Mouse (Mus musculus): ENCODE measurements at regions not wholly inside any gene's neighbourhood (a gene's known extent, or its start where the extent isn't known, plus 50 kb on each side); places are given as distances from the start of the nearest gene placed in this dataset.

DNA sequence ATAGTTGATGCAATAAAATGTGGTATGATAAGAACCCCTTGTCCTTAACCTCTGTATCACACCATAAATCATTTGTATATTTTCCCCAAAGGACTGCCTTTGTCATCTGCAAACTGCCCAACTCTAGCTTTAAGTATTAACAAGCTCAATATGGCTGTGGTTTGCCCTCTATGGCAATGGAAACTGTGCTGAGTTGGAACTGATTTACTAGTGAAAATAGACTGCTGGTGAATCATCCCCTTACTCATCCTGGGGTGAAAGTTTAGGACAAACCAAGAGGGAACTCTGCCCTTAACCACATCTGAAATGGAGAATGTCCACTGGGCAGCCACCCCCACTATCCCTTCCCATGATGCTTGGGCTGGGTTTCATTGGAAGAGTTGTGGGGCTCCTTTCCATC lies 346.1 kb upstream of the Gm26657 start:
- Histone ChIP-seq H3K79me2 (ENCODE audit: control insufficient read depth, insufficient read depth) (no peaks in the 10 kb centered on the region), H3K4me2 (ENCODE audit: low read depth) (no peak overlapping the region), H3K27me3 (ENCODE audit: control insufficient read depth, insufficient read depth, insufficient read length) (no peaks in the 10 kb centered on the region), H3ac (ENCODE audit: control insufficient read depth, insufficient read length) (no peak overlapping the region), H3K4me3 (no peak overlapping the region), H3K36me3 (ENCODE audit: control insufficient read depth, insufficient read depth) (no peaks in the 10 kb centered on the region)
- TF ChIP-seq POLR2AphosphoS2 (IDR thresholded peaks at IDR 0.05; ENCODE audit: insufficient read length, low read depth), result no peak
- TF ChIP-seq CEBPB (IDR thresholded peaks at IDR 0.05; ENCODE audit: insufficient read depth, poor library complexity, severe bottlenecking), result no peak; the same call in 1 of the 2 replicates
- TF ChIP-seq SRF (IDR thresholded peaks at IDR 0.05; ENCODE audit: control insufficient read depth, insufficient read length, low read depth), result no peak
- TF ChIP-seq USF1 (IDR thresholded peaks at IDR 0.05; ENCODE audit: low read depth), result no peak
- TF ChIP-seq MYOG (IDR thresholded peaks at IDR 0.05; ENCODE audit: control insufficient read depth in 1 of 3, insufficient read depth in 1 of 3, insufficient read length in 2 of 3, low read depth in 2 of 3), result no peak
- no peak for TF ChIP-seq REST (IDR thresholded peaks at IDR 0.05; ENCODE audit: insufficient read depth, insufficient read length)
- TF ChIP-seq POLR2A (IDR thresholded peaks at IDR 0.05; ENCODE audit: insufficient read length, low read depth), result no peak
- TF ChIP-seq TCF12 (IDR thresholded peaks at IDR 0.05; ENCODE audit: insufficient read depth, poor library complexity, severe bottlenecking), result no peak
- no peak for TF ChIP-seq MAX (IDR thresholded peaks at IDR 0.05; ENCODE audit: low read depth)
- TF ChIP-seq TCF3 (IDR thresholded peaks at IDR 0.05; ENCODE audit: insufficient read length, low read depth), result no peak
- no peak for TF ChIP-seq E2F4 (IDR thresholded peaks at IDR 0.05; ENCODE audit: insufficient read depth)
- TF ChIP-seq MYOD1 (IDR thresholded peaks at IDR 0.05; ENCODE audit: control insufficient read depth in 1 of 3, insufficient read length in 2 of 3, low read depth in 2 of 3), result no peak

GRCm38 (mm10) chr4:56387051-56387450 lies 352.8 kb upstream of the Gm26657 start:
- TF ChIP-seq POLR2AphosphoS2 (IDR thresholded peaks at IDR 0.05; ENCODE audit: insufficient read length, low read depth) (no peak), CEBPB (IDR thresholded peaks at IDR 0.05; ENCODE audit: insufficient read depth, poor library complexity, severe bottlenecking) (peak; percentile 57; the same call in 1 of the 2 replicates), E2F4 (IDR thresholded peaks at IDR 0.05; ENCODE audit: insufficient read depth) (no peak)

GRCm38 (mm10) chr4:56375745-56376144 lies 364.1 kb upstream of the Gm26657 start:
- H3K79me2 ChIP-seq (ENCODE audit: control insufficient read depth, insufficient read depth), result no peaks in the 10 kb centered on the region
- no peak overlapping the region for H3K4me2 ChIP-seq (ENCODE audit: low read depth)
- H3K4me3 ChIP-seq, result no peak overlapping the region
- TF ChIP-seq MYOG (IDR thresholded peaks at IDR 0.05; ENCODE audit: control insufficient read depth in 1 of 3, insufficient read depth in 1 of 3, insufficient read length in 2 of 3, low read depth in 2 of 3), result no peak
- no peak for TF ChIP-seq USF1 (IDR thresholded peaks at IDR 0.05; ENCODE audit: low read depth)
- TF ChIP-seq MAX (IDR thresholded peaks at IDR 0.05; ENCODE audit: low read depth), result no peak
- TF ChIP-seq POLR2AphosphoS2 (IDR thresholded peaks at IDR 0.05; ENCODE audit: insufficient read length, low read depth), result no peak
- TF ChIP-seq TCF3 (IDR thresholded peaks at IDR 0.05; ENCODE audit: insufficient read length, low read depth), result no peak
- TF ChIP-seq E2F4 (IDR thresholded peaks at IDR 0.05; ENCODE audit: insufficient read depth), result no peak
- TF ChIP-seq POLR2A (IDR thresholded peaks at IDR 0.05; ENCODE audit: insufficient read length, low read depth), result no peak
- no peak for TF ChIP-seq REST (IDR thresholded peaks at IDR 0.05; ENCODE audit: insufficient read depth, insufficient read length)
- TF ChIP-seq MYOD1 (IDR thresholded peaks at IDR 0.05; ENCODE audit: control insufficient read depth in 1 of 3, insufficient read length in 2 of 3, low read depth in 2 of 3), result no peak
- no peak for TF ChIP-seq TCF12 (IDR thresholded peaks at IDR 0.05; ENCODE audit: insufficient read depth, poor library complexity, severe bottlenecking)
- TF ChIP-seq SRF (IDR thresholded peaks at IDR 0.05; ENCODE audit: control insufficient read depth, insufficient read length, low read depth), result no peak
- H3K27me3 ChIP-seq (ENCODE audit: control insufficient read depth, insufficient read depth, insufficient read length), result no peaks in the 10 kb centered on the region
- no peaks in the 10 kb centered on the region for H3K36me3 ChIP-seq (ENCODE audit: control insufficient read depth, insufficient read depth)
- no peak overlapping the region for H3ac ChIP-seq (ENCODE audit: control insufficient read depth, insufficient read length)

More at GRCm38 (mm10) chr4:56387051-56387450, 352.8 kb upstream of the Gm26657 start:
- Histone ChIP-seq H3K79me2 (ENCODE audit: control insufficient read depth, insufficient read depth) (no peaks in the 10 kb centered on the region), H3ac (ENCODE audit: control insufficient read depth, insufficient read length) (no peak overlapping the region), H3K27me3 (ENCODE audit: control insufficient read depth, insufficient read depth, insufficient read length) (no peaks in the 10 kb centered on the region), H3K4me2 (ENCODE audit: low read depth) (no peak overlapping the region), H3K4me3 (no peak overlapping the region), H3K36me3 (ENCODE audit: control insufficient read depth, insufficient read depth) (no peaks in the 10 kb centered on the region)

GRCm38 (mm10) chr4:56374466-56374865 lies 365.4 kb upstream of the Gm26657 start:
- H3K79me2 ChIP-seq (ENCODE audit: control insufficient read depth, insufficient read depth), result no peaks in the 10 kb centered on the region
- TF ChIP-seq TCF12 (IDR thresholded peaks at IDR 0.05; ENCODE audit: insufficient read depth, poor library complexity, severe bottlenecking) (no peak), POLR2A (IDR thresholded peaks at IDR 0.05; ENCODE audit: insufficient read length, low read depth) (no peak)
- H3K4me3 ChIP-seq, result no peak overlapping the region
- H3K36me3 ChIP-seq (ENCODE audit: control insufficient read depth, insufficient read depth), result no peaks in the 10 kb centered on the region
- H3K4me2 ChIP-seq (ENCODE audit: low read depth), result peak overlapping the region; percentile 80
- H3ac ChIP-seq (ENCODE audit: control insufficient read depth, insufficient read length), result no peak overlapping the region
- H3K27me3 ChIP-seq (ENCODE audit: control insufficient read depth, insufficient read depth, insufficient read length), result no peaks in the 10 kb centered on the region

- Histone ChIP-seq H3K79me2 (ENCODE audit: control insufficient read depth, insufficient read depth) (no peaks in the 10 kb centered on the region), H3K4me2 (ENCODE audit: low read depth) (peak overlapping the region; percentile 80), H3ac (ENCODE audit: control insufficient read depth, insufficient read length) (no peak overlapping the region), H3K36me3 (ENCODE audit: control insufficient read depth, insufficient read depth) (no peaks in the 10 kb centered on the region), H3K27me3 (ENCODE audit: control insufficient read depth, insufficient read depth, insufficient read length) (no peaks in the 10 kb centered on the region), H3K4me3 (no peak overlapping the region)
- TF ChIP-seq MYOD1 (IDR thresholded peaks at IDR 0.05; ENCODE audit: control insufficient read depth in 1 of 3, insufficient read length in 2 of 3, low read depth in 2 of 3) (no peak), USF1 (IDR thresholded peaks at IDR 0.05; ENCODE audit: low read depth) (no peak), CEBPB (IDR thresholded peaks at IDR 0.05; ENCODE audit: insufficient read depth, poor library complexity, severe bottlenecking) (no peak), TCF3 (IDR thresholded peaks at IDR 0.05; ENCODE audit: insufficient read length, low read depth) (no peak)
Measured at GRCm38 (mm10) chr4:56373746-56374145, 366.1 kb upstream of the Gm26657 start.

Measured in myocyte (in vitro differentiated cells).